Mouse (Mus musculus) ovary, postnatal 10 days (tissue): ENCODE results near the gene Sept12.

Experiments
- DNase-seq: peaks from one replicate; pipeline ENCODE4 v3.0.0; 2022; ENCODE audit warnings: low spot score

Gene Sept12

GRCm38 (mm10) chr16:4937351-4938190 lies 60.1 kb downstream of the Sept12 start:
- no peak for DNase-seq
